Mouse (Mus musculus) layer of hippocampus, adult 11-12 months (tissue): Measurements from ENCODE around the gene Copg2.

Experiments used
- DNase-seq: peaks from one replicate; pipeline ENCODE4 v3.0.0; 2022; ENCODE audit warnings: low spot score

Gene Copg2

DNA sequence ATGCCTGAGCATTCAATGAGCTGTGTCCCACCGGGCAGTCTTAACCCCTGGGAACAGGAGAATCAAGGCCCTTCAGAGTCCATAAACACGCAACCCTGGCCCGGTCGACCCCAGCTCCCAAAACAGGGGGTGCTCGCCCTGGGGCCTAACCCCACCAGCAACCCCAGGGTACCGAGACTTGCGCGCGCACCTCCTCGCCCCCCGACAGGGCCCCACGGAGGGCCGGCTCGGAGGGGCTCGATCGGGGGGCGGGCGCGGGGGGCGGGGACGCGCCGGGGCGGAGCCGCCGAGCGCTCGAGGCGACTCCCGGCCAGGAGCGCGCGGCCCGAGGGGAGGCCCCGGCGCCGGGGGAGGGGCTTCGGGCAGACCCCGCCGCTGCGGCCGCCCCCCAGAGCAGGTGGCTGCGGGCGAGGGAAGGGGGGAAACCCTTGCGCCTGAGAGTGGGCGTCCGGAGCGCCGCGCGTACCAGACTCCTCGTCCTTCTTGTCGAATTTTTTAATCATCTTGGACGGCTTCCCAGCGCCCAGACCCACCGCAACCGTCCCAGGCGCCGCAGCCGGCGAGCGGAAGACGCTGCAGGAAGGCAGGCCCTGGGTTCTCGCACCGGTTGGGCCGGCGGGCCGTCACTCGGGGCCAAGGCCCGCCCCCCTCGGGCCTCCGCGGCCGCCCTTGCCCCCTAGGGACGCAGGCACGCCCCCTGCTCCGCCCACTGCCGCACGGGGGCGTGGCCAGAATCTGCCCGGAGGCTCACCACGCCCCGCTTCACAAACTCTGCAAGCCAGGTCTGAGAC, at the start of gene Copg2:
Copg2 (minus strand) TSS at position 600 of the 791 bp plus-strand sequence.
- peak; percentile 96 for DNase-seq

DNA sequence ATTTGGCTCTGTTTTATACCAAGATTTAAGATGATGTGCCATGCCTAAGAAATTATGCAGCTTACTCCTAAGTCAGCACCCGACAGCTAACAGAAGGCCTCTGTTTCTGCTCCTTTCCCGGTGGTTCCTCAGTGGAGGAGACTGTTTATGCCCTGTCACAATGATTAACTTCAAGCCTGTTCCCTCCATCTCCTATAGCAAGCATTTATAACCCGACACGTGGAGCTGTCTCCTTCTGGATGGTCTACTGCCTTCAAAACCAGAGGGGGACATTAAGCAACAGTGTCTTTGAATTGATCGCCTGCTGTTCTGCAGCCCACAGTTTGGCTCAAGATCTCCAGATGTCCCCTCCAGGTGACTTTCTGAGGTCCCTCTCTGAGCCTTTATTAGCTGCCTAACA, 42.7 kb upstream of the Copg2 start:
- DNase-seq = no peak

DNA sequence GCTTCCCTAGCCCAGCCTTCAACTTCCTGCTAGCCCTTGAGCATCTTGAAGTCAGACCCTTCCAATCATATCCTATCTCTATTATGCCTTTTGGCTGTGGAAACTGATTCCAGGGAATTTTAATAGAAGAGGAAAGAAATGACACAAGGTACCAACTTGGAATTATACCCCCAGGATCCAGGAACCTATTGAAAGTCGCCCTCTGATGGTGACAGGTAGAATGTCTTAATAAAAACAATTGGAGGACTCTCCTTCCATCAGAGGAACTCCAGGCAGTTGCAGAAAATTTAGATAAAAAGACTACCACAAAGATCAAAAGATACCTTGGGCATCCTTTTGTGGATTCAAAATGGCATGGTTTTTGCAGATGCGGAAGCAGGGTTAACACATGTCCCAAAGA, 26.2 kb upstream of the Copg2 start:
- no peak for DNase-seq

DNA sequence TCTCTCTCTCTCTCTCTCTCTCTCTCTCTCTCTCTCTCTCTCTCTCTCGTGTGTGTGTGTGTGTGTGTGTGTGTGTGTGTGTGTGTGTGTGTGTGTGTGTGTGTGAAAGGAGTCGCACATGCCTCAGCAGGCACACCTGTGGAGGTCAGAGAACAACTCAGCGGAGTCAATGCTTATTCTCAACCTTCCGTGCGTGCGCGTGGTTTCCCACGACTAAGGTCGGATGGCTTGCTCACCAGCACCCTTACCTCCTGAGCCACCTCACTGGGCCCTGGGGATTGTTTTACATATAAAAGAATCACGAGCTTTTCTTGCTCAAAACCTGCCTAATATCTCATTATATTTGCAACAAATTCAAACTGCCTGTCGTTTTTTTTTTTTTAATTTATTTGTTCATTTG, 25.2 kb upstream of the Copg2 start:
- no peak for DNase-seq

GRCm38 (mm10) chr6:30920834-30921675, 24.5 kb upstream of the Copg2 start:
- DNase-seq = peak; percentile 16

DNA sequence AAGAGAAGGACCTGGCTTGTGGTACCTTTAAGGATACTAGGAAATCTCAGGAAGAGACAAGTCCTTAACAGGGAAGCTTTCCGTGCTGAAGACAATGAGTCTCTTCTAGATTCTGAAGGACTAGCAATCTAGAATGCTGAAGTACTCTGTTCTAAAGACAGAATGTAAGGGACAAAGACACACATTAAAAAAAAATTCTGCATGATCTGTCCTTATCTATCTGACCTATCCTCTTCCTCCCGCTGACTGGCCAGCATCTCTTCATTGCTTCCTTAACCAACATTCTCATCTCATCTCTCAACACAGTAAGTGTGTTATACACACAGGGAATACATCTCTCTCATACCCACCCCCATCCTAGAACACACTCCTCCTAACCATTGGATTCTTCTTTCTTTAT, 18.9 kb upstream of the Copg2 start, which contains the start of gene Tsga13:
Tsga13 (minus strand) TSS at position 101 of the 400 bp plus-strand sequence.
- no peak for DNase-seq

GRCm38 (mm10) chr6:30907970-30908369, 11.4 kb upstream of the Copg2 start:
- peak; percentile 50 for DNase-seq

- no peak for DNase-seq
Observed at GRCm38 (mm10) chr6:30904911-30905310, 8.3 kb upstream of the Copg2 start.

DNA sequence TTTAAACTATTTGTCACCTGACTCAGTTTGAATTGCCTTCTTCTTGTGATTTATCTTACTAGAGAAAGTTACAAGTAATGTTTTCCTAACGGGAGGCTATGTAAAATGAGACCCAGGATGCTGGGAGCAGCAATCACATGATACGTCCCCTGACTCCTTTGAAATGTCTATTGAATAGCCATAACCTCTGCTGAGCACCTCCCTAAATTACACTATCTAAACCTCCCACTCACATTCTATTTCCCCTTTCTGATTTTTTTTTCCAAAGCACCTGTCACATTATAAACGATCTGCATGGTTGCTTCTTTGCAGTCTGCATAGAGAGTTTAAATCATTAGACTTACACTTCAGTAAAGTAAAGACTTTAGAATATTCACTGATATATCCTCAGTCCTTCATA, 7.4 kb upstream of the Copg2 start:
- no peak for DNase-seq

GRCm38 (mm10) chr6:30897520-30897919, 926 bp upstream of the Copg2 start:
- no peak for DNase-seq

DNA sequence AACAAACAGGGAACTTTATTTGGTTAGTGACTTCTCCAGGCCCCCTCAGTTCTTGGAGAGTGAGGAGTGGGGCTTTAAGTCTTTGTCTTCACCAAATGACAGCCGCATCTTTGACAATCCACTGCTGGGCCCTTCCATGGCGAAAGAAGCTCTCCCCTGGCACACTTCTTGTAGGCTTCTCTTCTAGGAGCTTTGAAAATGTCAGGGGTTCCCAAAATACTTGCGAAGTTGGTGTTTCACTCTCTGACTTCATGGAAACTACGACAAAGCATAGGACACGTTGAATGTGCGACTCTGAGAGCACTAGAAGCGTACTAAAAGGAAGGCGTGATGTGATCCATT, 363 bp upstream of the Copg2 start:
- no peak for DNase-seq

- peak; percentile 9 for DNase-seq
Observed at GRCm38 (mm10) chr6:30895819-30896194, 787 bp downstream of the Copg2 start.

DNA sequence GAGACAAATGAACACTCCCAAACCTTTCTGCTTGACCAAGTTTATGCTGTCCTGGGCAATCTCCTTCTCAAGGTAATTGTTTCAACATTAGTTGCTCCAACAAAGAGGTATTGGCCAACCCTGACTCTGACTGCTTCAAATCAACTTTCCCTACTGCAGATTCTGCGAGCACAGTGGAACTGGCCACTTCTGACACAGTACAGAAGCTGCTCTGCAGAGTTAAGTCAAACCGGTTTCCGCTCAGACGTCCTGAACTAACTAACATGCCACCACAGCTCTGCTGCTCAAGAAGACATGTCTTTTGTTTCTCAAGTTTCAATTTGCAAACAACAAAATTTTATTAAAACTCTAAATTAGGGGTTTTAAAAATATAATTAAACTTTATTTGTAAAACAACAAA, 3.5 kb downstream of the Copg2 start:
- DNase-seq = no peak

DNA sequence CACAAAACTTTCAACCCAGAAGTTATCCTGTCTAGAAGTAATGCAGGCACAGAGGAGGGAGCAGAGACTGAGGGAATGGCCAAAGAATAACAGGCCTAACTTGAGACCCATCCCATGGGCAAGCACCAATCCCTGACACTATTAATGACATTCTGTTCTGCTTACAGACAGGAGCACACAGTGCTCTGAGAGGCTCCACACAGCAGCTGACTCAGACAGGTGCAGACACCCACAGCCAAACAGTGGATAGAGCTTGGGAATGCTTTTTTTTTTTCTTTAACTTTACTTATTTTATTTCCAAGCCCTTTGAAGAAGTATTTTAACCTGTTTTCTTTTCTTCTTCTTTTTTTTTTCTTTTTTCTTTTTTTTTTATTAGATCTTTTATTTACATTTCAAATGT, 4.8 kb downstream of the Copg2 start:
- no peak for DNase-seq

DNA sequence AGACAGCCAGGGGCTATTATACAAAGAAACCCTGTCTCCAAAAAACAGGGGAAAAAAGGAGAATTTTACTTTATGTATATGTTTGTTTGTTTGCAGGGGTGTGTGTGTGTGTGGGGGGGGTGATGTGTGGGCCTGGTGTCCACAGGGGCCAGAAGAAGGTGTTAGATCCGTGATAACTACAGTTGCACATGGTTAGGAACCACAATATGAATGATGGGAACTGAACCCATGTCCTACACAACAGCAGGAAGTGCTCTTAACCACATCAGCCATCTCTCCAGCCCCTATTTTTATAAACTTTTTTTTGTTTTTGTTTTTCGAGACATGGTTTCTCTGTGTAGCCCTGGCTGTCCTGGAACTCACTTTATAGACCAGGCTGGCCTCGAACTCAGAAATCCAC, 11.7 kb downstream of the Copg2 start:
- DNase-seq = no peak

DNA sequence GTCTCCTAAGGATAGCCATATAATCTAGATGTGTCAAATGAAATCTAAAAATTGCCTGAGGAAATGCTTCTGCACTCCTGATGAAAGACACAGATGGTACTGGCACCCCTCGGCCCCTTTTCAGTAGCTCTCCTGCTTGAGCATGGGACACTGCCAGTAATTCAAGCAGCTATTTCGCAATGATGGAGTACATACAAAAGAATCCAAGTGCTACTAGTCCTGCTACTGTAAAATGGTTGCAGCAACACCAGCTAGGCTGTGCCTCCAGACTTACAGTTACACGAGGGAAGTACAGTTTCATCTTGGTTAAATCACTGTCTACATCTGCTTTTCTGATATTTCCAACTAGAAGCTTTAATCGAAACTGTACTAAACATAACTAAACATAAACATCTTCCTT, 13.1 kb downstream of the Copg2 start:
- no peak for DNase-seq

DNA sequence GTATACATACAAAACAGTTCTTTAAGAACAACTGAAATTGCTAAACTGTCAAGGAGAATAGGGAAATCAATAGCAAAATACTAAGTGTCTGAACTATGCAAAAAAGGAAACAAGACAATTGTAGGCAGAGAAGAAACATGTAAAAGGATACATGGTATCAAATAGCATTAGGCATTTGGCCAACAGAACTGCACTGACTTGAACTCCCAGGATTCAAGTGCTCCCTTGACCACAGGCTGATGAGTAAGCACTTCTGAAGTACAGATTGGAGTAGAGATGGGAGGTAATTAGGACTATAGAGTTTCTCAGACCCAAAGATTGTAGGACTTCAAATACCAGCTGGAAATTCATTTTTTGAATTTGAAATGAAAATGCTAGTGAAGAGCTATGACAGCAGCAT, 19.9 kb downstream of the Copg2 start:
- DNase-seq = no peak

DNA sequence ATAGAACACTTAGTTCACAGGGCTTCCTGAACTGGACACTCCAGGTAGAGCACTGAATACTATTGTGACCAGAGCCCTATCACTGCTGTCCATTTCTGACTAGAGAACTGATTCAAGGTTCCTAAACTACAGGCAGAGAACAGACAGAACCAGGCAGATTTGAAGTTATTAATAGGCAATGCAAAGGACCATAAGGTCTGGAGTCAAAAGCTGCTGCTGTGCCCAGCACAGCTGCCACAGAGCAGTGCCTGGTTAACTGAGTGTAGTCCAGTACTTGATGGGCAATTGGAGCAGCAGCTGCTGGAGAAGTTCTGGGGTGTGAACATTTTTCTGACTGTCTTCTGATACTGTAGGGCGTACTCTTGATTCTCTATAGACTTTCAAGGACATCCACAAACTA, 30.1 kb downstream of the Copg2 start:
- DNase-seq = no peak

DNA sequence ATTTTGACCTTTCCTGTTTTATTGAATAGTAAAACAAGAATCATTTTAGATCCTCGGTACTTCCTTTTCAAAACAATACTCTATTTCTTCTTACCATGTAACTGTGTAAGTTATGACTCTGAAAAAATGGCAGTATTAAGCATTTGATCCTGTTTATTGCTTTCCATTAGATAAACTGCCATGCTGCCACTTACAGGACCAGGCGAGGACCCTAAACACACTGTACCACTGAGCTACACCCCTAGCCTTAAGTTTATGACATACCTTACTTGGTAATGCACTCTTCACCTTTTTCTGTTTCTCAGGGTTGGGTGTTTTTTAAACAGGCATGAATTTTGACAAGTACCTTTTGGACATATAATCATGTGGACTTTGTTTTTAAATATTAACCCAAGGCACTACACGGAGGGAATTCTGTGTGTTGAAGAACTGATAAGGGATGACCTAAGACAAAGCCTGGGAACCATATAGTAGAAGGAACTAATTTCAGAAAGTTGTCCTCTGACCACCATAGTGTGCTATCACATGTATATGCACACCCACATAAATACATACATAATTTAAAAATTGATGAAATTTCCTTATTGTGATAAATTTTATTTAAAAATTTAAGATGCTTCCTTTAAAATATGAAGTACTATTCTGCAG, 31.4 kb downstream of the Copg2 start:
- no peak for DNase-seq

- DNase-seq = no peak
Observed at GRCm38 (mm10) chr6:30855956-30856355, 40.6 kb downstream of the Copg2 start.

DNA sequence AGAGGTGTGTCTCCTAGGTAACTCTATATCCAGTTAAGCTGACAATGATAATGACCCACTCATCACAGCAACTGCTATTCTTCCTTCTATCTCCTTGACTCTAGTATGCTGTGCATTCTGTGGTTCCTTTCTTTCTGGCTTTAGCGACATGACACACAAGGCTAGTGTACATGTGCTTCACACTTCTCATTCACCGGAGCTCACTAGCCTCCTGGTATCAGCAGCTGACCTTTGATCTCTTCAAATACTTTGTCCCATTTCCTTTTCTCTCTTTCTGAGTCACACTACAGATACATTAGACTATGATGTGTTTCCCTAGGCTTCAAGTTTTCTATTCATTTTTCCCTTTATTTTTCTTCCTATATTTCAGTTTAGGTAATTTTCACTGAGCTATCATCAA, 41.4 kb downstream of the Copg2 start:
- DNase-seq = no peak

GRCm38 (mm10) chr6:30849818-30850217, 46.8 kb downstream of the Copg2 start:
- DNase-seq = no peak

DNA sequence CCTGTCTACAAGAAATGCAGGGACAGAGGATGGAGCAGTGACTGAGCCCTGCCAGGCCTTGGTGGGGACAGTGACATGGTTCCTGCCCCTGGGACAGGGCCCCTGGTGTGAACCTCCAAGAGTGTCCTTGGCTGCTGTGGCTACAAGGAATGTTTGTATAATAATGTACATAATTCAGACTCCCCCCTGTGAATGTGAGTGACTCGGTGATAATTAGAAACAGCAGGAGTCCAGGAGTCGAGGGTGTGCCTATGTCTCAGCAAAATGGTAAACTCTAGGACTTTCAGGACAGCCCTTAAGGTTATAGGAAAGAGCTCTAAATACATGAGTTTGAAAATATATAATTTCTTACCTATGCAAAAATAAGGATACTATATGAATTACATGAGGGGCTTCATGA, 64.4 kb downstream of the Copg2 start:
- DNase-seq = no peak
